Mouse (Mus musculus): ENCODE measurements around the gene Elovl3. TPM values are rescaled to one million over a fixed set of nuclear protein-coding genes. Genes with fewer than 3 reads are reported as not detected.

The Elovl3 gene
- total RNA-seq, 2 experiments from 2014 or later = not detected

Other genes with a start within 250 kb of the Elovl3 start
- gene Armh3, start 133.4 kb upstream of the Elovl3 start, total RNA-seq (2021) = 10 to 100 TPM; 19.9 to 20.3 TPM
- 1 to 10 TPM; 4.9 to 7.3 TPM for gene Hps6, start 128.4 kb upstream of the Elovl3 start, total RNA-seq (2021)
- gene Pprc1, start 87.0 kb upstream of the Elovl3 start, total RNA-seq (2021) = 10 to 100 TPM; 28.1 to 34.8 TPM
- 100 to 1,000 TPM; 106 to 118 TPM for gene Ldb1, start 86.7 kb upstream of the Elovl3 start, total RNA-seq (2021)
- 10 to 100 TPM; 44.7 to 48.4 TPM for gene Nolc1, start 56.0 kb upstream of the Elovl3 start, total RNA-seq (2021)
- not detected for gene Pitx3, start 16.4 kb downstream of the Elovl3 start, total RNA-seq (2021)
- gene Gbf1, start 20.6 kb downstream of the Elovl3 start, total RNA-seq (2021) = 10 to 100 TPM; 93.3 to 97.6 TPM
- 1 to 10 TPM; 1.8 to 2.8 TPM for gene Nfkb2, start 172.4 kb downstream of the Elovl3 start, total RNA-seq (2021)
- gene Psd, start 195.3 kb downstream of the Elovl3 start, total RNA-seq (2021) = 100 to 1,000 TPM; 765 to 790 TPM
- gene Fbxl15, start 196.3 kb downstream of the Elovl3 start, total RNA-seq (2021) = 10 to 100 TPM; 29.0 to 32.8 TPM
- 100 to 1,000 TPM; 164 to 189 TPM for gene Cuedc2, start 206.8 kb downstream of the Elovl3 start, total RNA-seq (2021)
- 10 to 100 TPM; 29.9 to 31.4 TPM for gene Mfsd13a, start 209.2 kb downstream of the Elovl3 start, total RNA-seq (2021)
- under 1 TPM; 0.76 to 0.89 TPM for gene 2310034G01Rik, start 218.4 kb downstream of the Elovl3 start, total RNA-seq (2021)

Measured in layer of hippocampus, postnatal 25 days (tissue).